ENCODE assay signal across 18 mouse cellular contexts in the genomic region with DNA sequence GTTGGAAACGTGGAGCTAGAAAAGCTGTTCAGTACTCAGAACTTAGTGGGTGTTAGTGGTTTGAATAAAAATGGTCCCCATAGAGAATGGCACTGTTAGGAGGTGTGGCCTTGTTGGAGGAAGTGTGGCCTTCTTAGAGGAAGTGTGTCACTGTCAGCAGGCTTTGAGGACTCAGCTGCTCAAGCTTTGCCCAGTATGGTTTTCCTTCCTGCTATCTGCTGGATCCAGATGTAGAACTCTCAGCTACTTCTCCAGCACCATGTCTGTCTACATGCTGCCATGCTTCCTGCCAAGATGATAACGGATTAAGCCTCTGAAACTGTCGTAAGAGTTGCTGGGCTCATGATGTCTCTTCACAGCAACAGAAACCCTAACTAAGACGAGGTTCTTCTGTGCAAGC. TPM values are rescaled to one million over a fixed set of nuclear protein-coding genes. Genes with fewer than 3 reads are reported as not detected.
A peak's percentile ranks its signal among the peaks of the same experiment; 100 is the strongest.
DNase-seq lines count a peak whose midpoint lies in the region; ATAC-seq and TF ChIP-seq lines count a peak whose summit lies in the region.
"Had no signal": no experiment of that assay in that cellular context is flagged by ENCODE, and none has a peak within 500 bp of the region (broad histone marks: within the 10 kb centered on the region; RNA-seq: fewer than 3 reads in every experiment).

No protein-coding gene starts in this region.

- TF ChIP-seq POLR2A in bone marrow macrophage, adult 2 months (IDR thresholded peaks at IDR 0.05; ENCODE audit: borderline replicate concordance, low read depth, low read length): no peak

- no peak overlapping the region for H3K9ac ChIP-seq in liver, embryonic 13.5 days
- no peak overlapping the region for H3K9ac ChIP-seq in midbrain, embryonic 11.5 days (ENCODE audit: low read length)
- H3K9ac ChIP-seq: forebrain, embryonic 12.5 days; hindbrain, embryonic 14.5 days; midbrain, embryonic 15.5 days; neural tube, embryonic 12.5 days had no signal

- H3K9me3 ChIP-seq in liver, embryonic 13.5 days (replicated peaks): no peaks in the 10 kb centered on the region
- H3K9me3 ChIP-seq in midbrain, embryonic 11.5 days (ENCODE audit: control insufficient read depth, low read length): no peaks in the 10 kb centered on the region
- H3K9me3 ChIP-seq in embryonic facial prominence, embryonic 10.5 days: no peaks in the 10 kb centered on the region
- H3K9me3 ChIP-seq: forebrain, embryonic 12.5 days; midbrain, embryonic 15.5 days; neural tube, embryonic 12.5 days had no signal

- H3K4me2 ChIP-seq in liver, embryonic 13.5 days: no peak overlapping the region
- no peak overlapping the region for H3K4me2 ChIP-seq in midbrain, embryonic 11.5 days
- H3K4me2 ChIP-seq: forebrain, embryonic 12.5 days; hindbrain, embryonic 14.5 days; midbrain, embryonic 15.5 days; neural tube, embryonic 12.5 days had no signal

- peaks cover 40% of the 10 kb centered on the region for H3K4me1 ChIP-seq in bone marrow macrophage, adult 2 months (ENCODE audit: control insufficient read depth, insufficient read depth, low read length)
- H3K4me1 ChIP-seq in liver, embryonic 13.5 days (replicated peaks): peaks cover 32% of the 10 kb centered on the region
- no peaks in the 10 kb centered on the region for H3K4me1 ChIP-seq in midbrain, embryonic 11.5 days (ENCODE audit: control insufficient read depth, insufficient read depth, low read length)
- H3K4me1 ChIP-seq in embryonic facial prominence, embryonic 10.5 days: peaks cover 4% of the 10 kb centered on the region; the same call in 1 of the 2 replicates
- H3K4me1 ChIP-seq: forebrain, embryonic 12.5 days; midbrain, embryonic 15.5 days; neural tube, embryonic 12.5 days had no signal

- DNase-seq in B cell, adult 2 months: peak; percentile 8 to 13
- no peak for DNase-seq in liver, embryonic 13.5 days
- DNase-seq in monocyte, adult 2 months (ENCODE audit: low read depth in 1 of 2, low spot score in 2 of 2): peak; percentile 11 to 21
- no peak for DNase-seq in midbrain, embryonic 11.5 days (ENCODE audit: low spot score, missing footprints)
- no peak for DNase-seq in Muller cell, postnatal 12 days (ENCODE audit: inconsistent ontology term)
- DNase-seq in embryonic facial prominence, embryonic 10.5 days (ENCODE audit: low spot score): no peak
- DNase-seq: cerebellum, adult 8-10 months; layer of hippocampus, adult 9-11 months; lung, postnatal 14 days; thymus, postnatal 4 days had no signal

- H3K27me3 ChIP-seq in liver, embryonic 13.5 days: no peaks in the 10 kb centered on the region
- H3K27me3 ChIP-seq in midbrain, embryonic 11.5 days (ENCODE audit: control insufficient read depth, insufficient read depth, low read length): no peaks in the 10 kb centered on the region
- no peaks in the 10 kb centered on the region for H3K27me3 ChIP-seq in embryonic facial prominence, embryonic 10.5 days (replicated peaks; ENCODE audit: low read depth, poor library complexity, severe bottlenecking)
- H3K27me3 ChIP-seq: forebrain, embryonic 12.5 days; midbrain, embryonic 15.5 days; neural tube, embryonic 12.5 days; Patski had no signal

- peak; percentile 52; the same call in 1 of the 2 replicates for ATAC-seq in liver, embryonic 13.5 days (ENCODE audit: low read depth)
- ATAC-seq in midbrain, embryonic 11.5 days (ENCODE audit: low FRiP score): no peak
- ATAC-seq: intestine, embryonic 16.5 days; midbrain, embryonic 15.5 days; Patski had no signal

- H3K36me3 ChIP-seq in liver, embryonic 13.5 days: no peaks in the 10 kb centered on the region
- no peaks in the 10 kb centered on the region for H3K36me3 ChIP-seq in midbrain, embryonic 11.5 days (ENCODE audit: control insufficient read depth, insufficient read depth, low read length)
- H3K36me3 ChIP-seq in embryonic facial prominence, embryonic 10.5 days (replicated peaks): no peaks in the 10 kb centered on the region
- H3K36me3 ChIP-seq: forebrain, embryonic 12.5 days; midbrain, embryonic 15.5 days; neural tube, embryonic 12.5 days had no signal

- H3K4me3 ChIP-seq in bone marrow macrophage, adult 2 months (ENCODE audit: insufficient read depth, low read length): no peak overlapping the region
- H3K4me3 ChIP-seq in liver, embryonic 13.5 days (replicated peaks): no peak overlapping the region
- no peak overlapping the region for H3K4me3 ChIP-seq in midbrain, embryonic 11.5 days (ENCODE audit: low read depth, low read length)
- no peak overlapping the region for H3K4me3 ChIP-seq in embryonic facial prominence, embryonic 10.5 days
- H3K4me3 ChIP-seq: forebrain, embryonic 12.5 days; midbrain, embryonic 15.5 days; neural tube, embryonic 12.5 days had no signal

- TF ChIP-seq CTCF in bone marrow macrophage, adult 2 months (IDR thresholded peaks at IDR 0.05; ENCODE audit: low read depth, low read length): no peak

- peak overlapping the region; percentile 81 for H3K27ac ChIP-seq in bone marrow macrophage, adult 2 months (ENCODE audit: insufficient read depth, low read depth, low read length)
- H3K27ac ChIP-seq in liver, embryonic 13.5 days: no peak overlapping the region
- H3K27ac ChIP-seq in midbrain, embryonic 11.5 days (ENCODE audit: low read depth, low read length): no peak overlapping the region
- no peak overlapping the region for H3K27ac ChIP-seq in embryonic facial prominence, embryonic 10.5 days (replicated peaks)
- H3K27ac ChIP-seq: forebrain, embryonic 12.5 days; hindbrain, embryonic 14.5 days; kidney, postnatal 0 days; midbrain, embryonic 15.5 days; neural tube, embryonic 12.5 days had no signal

- WGBS in liver, embryonic 13.5 days (ENCODE audit: insufficient replicate concordance): 16% methylated on average over 4 of the region's 4 CpGs
- WGBS in midbrain, embryonic 11.5 days: 76% methylated on average over 4 of the region's 4 CpGs
- 88% methylated on average over 4 of the region's 4 CpGs for WGBS in embryonic facial prominence, embryonic 10.5 days

RNA-seq across cellular contexts. Expression of gene Rreb1, which starts 59.8 kb away (rescaled TPM):
- polyA plus RNA-seq in bone marrow macrophage, adult 2 months (2012; ENCODE audit: insufficient read depth, insufficient read length, missing spikeins): 49.3 and 57.2 TPM in 2 replicates
- 4.8 and 5.1 TPM in 2 replicates for polyA plus RNA-seq in liver, embryonic 13.5 days (2015; fragmentation: Nextera tagmentation; extraction: Ambion mirVana)
- polyA plus RNA-seq in midbrain, embryonic 11.5 days (2014; fragmentation: Nextera tagmentation; extraction: Ambion mirVana): 3.4 and 5.5 TPM in 2 replicates
- polyA plus RNA-seq in embryonic facial prominence, embryonic 10.5 days (2016; fragmentation: Nextera tagmentation; extraction: Ambion mirVana): 6.0 and 6.4 TPM in 2 replicates

Comparison
In these comparisons a context has a peak if more than half of its experiments do, and no peak if none do; other contexts are left out.
1. DNase-seq: peak in B cell, adult 2 months (2 of 2) and monocyte, adult 2 months (2 of 2); none in liver, embryonic 13.5 days (single experiment), midbrain, embryonic 11.5 days (single experiment), Muller cell, postnatal 12 days (single experiment) and embryonic facial prominence, embryonic 10.5 days (single experiment).